Mouse (Mus musculus): ENCODE measurements around the gene Ubap1.

Gene Ubap1

DNA sequence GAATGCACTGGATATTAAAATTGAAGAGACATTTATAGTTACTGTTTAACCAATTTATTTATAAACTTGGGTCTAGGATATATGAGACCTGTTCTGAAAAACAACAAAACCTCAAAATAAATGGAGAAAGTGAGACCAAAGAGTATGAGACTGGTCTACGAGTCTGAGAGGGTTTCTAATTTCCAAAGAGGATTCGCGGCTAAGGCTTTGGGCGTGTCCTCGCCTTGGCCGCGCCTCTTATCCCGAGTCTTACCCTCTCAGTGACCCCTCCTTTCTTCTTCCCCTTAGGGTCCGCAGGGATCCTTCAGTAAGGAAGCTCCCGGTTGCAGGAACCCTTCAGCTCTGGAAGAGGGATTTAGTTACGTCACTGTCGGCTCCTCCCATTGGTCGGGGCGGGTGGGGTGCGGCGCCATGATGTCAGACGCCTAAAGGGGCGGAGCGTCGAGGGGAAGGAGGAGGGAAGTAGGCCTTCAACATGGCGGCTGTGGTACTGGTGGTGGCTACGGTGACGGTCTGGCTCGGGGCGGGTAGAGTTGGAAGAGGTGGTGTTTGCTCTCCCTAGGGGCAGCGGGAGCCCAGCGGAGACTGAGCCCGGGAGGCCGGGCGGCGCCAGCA lies at the start of gene Ubap1:
Gene Ubap1, plus strand, starts transcription at position 413 of the 615 bp plus-strand sequence.
- in situ Hi-C loops (cut with MboI, MseI), result no loop called here

DNA sequence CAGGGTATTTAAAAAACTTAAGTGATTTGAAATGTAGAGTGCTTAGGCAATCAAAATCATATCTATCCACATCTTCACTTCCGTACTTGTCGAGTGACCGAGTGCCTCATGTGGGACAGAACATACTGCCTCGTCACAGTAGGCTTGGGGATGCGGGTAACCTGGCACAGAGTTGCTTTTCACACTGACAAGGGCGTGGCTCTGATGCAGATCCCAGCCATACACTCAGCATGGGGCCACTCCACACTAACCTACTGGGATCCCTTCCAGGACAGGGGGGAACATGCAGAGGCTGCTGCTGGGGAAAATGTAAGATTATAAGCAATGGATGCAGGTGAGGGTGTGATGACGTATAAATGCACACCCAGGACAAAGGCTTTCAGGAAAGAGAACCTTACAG lies 45.1 kb upstream of the Ubap1 start:
- in situ Hi-C loops (cut with MboI, MseI), result no loop called here

DNA sequence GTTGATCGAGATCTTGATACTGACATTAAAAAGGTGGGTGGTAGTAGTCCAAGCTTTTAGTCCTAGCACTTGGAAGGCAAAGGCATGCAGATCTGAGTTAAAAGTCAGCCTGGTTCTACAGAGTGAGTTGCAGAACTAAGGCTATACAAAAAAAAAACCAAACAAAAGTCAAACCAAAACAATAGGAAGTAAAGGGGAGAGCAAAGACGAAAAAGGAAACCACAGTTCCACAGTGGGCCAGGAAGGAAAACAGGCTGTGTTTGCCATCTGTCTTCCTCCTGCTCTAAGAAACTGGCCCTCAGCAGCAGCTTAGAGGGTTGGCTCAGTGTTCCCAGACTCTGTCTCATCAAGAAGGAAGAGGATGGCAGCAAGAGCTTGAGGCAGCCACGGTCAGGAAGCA lies 44.5 kb upstream of the Ubap1 start:
- in situ Hi-C loops (cut with MboI, MseI), result no loop called here

DNA sequence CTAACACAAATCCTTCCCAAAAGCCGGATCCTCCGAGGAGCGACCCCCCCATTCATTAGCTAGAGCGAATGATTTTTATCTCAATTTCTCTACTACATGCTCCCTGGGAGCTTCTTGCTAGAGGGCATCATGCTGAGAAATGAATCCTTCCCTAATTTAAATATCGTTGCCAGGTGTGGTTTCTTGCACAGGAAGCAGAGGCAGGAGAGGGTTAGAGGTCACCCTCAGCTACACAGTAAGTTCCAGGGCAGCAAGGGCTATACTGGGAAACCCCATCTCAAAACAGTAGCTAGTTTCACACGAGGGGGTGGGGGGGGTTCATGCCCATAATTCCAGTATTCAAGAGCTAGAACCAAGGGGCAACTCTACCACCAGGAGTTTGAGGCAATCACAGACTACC lies 41.4 kb upstream of the Ubap1 start:
- in situ Hi-C loops (cut with MboI, MseI), result loop anchor here (5.0 kb wide), 1 partner anchor 35 kb away; no protein-coding TSS in a partner anchor

DNA sequence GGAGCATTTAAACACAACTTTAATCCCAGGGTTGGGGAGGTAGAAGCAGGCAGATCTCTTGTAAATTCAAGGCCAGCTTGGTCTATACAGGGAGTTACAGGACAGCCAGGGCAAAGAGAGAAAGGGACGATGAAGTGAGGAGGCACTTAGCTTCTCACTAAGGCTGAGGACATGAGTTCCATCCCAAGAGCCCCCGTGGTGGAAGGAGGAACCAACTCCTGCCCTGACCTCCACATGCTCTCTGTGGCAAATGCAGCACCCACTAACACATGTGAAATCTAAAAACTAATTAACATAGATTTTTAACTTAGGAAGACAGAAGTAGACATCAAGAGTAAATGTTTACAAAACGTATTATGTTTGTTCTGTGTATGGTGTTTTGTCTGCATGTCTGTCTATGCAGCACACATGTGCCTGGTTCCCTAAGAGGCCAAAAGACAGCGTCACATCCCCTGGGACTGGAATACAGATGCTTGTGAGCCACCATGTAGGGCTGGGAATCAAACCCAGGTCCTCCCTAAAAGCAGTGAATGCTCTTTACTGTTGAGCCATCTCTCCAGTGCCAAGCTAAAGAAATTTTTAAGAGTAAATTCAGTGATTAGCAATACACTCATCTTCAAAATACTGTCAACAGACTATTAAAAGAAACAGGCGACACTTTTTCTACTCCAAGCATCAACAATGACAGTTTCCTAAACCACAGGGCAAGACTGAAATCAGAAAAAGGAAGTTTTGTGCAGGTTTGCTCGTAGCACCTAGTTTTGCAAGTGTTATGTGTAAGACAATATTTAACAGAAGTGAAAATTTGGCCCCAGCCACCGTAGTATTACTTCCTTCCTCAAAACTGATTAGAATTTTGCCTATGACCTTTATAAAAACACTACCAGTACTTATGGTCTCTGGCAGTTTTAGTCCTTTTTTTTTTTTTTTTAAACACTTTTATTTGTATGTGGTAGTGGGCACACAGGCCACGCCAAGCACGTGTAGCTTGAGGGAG lies 37.9 kb upstream of the Ubap1 start:
- in situ Hi-C loops (cut with MboI, MseI), result no loop called here

DNA sequence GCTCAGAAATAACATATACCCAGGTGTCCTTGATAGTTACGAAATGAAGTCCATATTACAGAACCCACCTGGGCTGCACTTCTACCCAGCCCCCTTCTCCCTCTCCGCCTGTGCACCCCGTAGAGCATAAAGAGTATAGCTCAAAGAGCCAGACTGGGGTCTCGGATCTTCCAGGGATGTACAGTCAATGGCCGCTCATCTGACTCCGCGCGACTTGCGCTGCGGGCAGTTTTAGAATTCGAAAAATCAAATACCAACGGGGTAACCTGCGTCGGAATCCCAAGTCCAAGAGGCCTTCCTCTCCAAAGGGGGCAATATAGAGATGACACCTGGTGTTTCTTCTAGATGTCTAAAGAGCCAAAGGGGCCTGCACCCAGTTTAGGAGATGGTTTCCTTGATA lies 35.1 kb upstream of the Ubap1 start:
- in situ Hi-C loops (cut with MboI, MseI), result no loop called here

- in situ Hi-C loops (cut with MboI, MseI), result no loop called here
Observed at GRCm38 (mm10) chr4:41314141-41315129, 34.4 kb upstream of the Ubap1 start, which contains the start of gene Dcaf12. Dcaf12 (minus strand) TSS chr4:41314889.

GRCm38 (mm10) chr4:41315173-41315572 lies 33.6 kb upstream of the Ubap1 start:
- in situ Hi-C loops (cut with MboI, MseI), result no loop called here

DNA sequence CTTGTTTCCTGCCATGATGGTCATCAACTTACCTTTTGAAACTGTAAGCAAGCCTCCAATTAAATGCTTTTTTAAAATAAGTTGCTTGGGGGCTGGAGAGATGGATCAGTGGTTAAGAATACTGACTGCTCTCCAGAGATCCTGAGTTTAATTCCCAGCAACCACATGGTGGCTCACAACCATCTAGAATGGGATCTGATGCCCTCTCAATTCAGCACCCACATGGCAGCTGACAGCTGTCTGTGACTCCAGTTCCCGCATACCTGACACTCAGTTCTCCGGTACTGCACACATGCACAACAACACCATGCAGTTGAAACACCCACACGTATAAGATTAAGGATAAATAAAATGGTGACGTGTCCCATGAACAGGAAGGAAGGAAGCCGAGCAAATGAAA lies 30.5 kb upstream of the Ubap1 start:
- in situ Hi-C loops (cut with MboI, MseI), result no loop called here

- in situ Hi-C loops (cut with MboI, MseI), result no loop called here
Observed at GRCm38 (mm10) chr4:41320971-41321370, 27.8 kb upstream of the Ubap1 start.

GRCm38 (mm10) chr4:41326876-41327275 lies 21.9 kb upstream of the Ubap1 start:
- in situ Hi-C loops (cut with MboI, MseI), result no loop called here

DNA sequence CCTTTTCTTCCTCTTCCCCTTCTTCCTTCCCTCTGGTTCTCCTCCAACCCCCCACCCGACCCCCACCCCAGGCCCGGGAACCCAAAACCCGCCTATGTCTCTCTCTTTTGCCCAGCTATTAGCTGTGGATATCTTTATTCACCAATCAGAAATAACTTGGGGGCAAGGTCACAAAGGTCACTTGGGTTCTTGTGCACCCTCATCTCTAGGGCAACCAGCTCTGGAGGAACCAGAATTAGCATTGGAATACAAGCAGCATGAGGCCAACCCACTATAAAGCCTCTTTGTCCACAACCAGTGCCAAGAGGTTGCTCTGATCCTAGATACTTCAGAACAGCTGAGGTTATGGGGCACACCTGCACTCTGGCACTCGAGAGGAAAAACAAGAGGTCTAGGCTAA lies 19.3 kb upstream of the Ubap1 start:
- in situ Hi-C loops (cut with MboI, MseI), result no loop called here

DNA sequence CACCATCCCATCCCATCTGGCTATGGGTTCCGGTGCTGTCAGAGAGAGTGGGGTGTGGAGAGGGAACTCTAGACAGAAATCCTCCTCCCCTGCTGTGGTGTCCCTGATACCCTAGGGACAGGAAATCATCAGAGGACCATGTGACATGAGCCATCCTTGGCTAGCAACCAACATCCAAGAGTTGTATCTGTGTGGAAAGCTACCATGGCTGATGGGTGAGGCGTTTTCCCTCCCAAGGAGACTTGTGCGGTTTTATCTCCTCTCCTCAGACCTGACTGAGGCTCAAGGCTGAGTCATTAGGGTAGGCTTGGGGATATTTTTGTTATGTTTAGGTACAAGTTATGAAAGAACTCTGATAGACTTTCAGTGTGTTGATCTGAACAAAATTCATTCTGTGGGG lies 17.7 kb upstream of the Ubap1 start:
- in situ Hi-C loops (cut with MboI, MseI), result no loop called here

GRCm38 (mm10) chr4:41331698-41332421 lies 16.9 kb upstream of the Ubap1 start:
- in situ Hi-C loops (cut with MboI, MseI), result no loop called here

- in situ Hi-C loops (cut with MboI, MseI), result no loop called here
Observed at GRCm38 (mm10) chr4:41336546-41336945, 12.2 kb upstream of the Ubap1 start.

DNA sequence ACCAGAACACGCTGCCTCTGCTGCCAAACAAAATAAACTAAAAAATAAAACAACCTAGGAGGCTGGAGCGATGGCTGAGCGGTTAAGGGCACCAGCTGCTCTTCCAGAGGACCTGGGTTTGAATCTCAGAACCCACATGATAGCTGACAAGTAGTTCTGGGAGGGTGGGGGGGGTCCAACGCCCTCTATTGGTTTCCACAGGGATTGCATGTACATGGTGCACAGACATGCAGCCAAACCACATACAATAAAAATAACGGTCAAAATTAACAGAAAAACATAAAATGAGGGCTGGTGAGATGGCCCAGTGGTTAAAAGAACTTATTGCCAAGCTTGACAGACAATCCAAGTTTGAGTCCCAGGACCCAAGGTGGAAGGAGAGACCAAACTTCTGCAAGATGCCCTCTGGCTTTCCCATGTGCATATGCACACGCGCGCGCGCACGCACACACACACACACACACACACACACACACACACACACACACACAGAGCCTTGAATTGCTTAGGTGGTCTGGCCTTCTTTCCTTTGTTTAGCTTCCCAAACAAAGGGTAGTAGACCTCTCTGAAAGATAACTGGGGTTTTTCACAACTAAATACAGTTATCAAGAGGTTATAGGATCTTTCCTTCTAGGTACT lies 7.8 kb upstream of the Ubap1 start:
- in situ Hi-C loops (cut with MboI, MseI), result loop anchor here (5.0 kb wide), 1 partner anchor 34 kb away; no protein-coding TSS in a partner anchor

DNA sequence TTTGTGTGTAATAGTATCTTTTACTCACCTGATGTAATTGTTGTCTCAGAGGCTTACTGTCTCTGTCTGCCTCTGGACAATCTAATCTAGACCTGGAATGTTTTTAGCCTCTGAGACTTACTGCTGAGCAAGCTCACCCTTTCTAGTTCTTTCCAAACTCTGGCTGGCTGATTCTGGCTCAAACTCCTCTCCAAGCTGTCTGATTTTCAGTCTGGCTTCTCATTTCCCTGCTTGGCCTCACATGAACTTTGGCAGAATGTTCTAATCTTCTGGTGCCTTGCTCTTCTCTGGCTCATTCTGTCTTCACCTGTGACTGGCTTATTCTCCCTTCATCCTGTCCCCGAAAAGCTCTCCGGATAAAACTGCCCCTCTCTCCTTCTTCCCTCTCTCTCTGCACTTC lies 2.8 kb upstream of the Ubap1 start:
- in situ Hi-C loops (cut with MboI, MseI), result no loop called here

GRCm38 (mm10) chr4:41347839-41348238 lies 957 bp upstream of the Ubap1 start:
- in situ Hi-C loops (cut with MboI, MseI), result no loop called here

- in situ Hi-C loops (cut with MboI, MseI), result no loop called here
Observed at GRCm38 (mm10) chr4:41349199-41349591, 399 bp downstream of the Ubap1 start.

DNA sequence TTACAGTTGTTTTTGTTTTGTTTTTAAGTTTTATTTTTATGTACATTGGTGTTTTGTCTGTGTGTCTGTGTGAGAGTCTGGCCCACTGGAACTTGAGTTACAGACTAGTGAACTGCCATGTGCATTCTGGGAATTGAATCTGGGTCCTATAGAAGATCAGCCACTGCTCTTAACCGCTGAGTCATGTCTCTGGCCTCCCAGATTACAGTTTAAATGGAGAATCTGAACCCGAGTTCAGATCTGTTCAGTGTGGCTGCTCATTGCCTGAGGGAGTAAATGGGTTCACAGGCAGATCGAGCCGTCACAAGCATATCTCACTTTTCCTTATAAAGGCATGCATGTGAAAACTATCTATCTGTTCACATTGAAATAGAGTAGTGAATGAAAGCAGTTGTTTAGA lies 4.0 kb downstream of the Ubap1 start:
- in situ Hi-C loops (cut with MboI, MseI), result no loop called here

Measured in regulatory T cell (primary cell).